Mouse (Mus musculus) right cerebral cortex, postnatal 14 days (tissue): ENCODE data around the gene Prr36.

Experiments used
- DNase-seq: peaks from one replicate; pipeline ENCODE4 v3.0.0; 2022

Gene Prr36

DNA sequence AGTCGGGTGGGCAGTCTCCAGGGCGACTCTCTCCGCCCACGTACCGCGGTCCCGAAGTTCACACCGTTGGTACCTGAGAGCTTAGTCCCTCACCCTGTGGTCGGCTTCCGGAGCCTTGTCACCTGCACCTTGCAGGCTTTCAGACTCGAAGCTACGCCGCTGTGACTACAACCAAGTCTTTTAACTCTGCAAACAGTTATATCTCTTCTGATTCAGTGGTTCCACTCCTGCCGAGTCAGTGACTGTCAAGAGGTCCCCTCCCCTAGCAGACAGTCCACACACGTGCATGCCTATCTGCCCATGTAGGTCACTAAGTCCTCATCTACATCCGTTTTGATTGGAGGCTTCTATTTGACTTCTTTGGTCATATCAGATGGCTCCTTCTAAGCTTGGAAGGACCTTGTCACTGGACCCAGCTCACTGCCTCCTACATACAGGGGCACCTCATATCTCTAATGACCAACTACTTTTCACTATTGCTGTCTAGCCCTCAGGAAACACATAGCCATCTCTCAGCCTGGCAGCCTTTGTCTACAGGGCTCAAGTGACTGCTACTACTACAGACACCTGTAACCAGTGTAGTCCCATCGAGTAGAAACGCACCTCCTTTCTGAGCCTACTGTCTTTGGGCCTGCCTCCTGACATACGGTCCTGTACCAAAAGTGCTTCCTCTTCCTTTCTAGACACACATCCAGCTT, 22.1 kb upstream of the Prr36 start:
- DNase-seq: no peak

DNA sequence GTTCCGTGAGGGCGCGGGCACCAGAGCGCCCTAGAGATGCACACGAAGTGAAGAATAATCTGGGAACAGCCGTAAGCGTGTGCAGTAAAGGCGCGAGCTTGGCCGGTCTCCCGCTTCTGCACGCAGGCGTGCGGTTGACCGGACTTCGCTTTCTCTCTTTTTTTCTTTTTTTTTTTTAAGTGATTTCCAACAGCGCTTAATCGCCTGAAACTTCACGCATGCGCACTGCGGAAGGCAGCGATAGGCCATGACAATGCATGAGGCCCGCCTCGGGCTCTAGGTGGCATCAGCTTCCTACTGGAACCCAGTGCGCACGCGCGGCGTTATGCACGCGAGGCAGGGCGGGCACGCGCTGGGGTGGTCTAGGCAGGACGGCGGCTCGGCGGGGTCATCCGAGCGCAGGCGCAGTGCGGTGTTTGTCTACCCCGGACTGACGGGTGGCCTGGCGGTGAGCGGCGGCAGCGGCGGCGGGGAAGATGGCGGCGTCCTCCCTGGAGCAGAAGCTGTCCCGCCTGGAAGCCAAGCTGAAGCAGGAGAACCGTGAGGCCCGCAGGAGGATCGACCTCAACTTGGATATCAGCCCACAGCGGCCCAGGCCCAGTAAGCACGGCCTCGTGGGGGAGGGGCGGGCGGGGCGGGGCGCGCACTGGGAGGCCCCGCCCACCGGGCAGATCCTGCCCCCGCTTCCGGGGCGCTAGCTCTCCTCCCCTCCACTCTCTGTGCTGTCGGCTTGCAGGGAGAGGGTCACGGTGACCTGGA, 21.4 kb upstream of the Prr36 start, which contains the start of the genes Map2k7 and Gm49320:
Map2k7 (plus strand) TSS at position 307 of the 759 bp plus-strand sequence.
Gm49320 (plus strand) TSS at position 432 of the 759 bp plus-strand sequence.
- peak; percentile 100 for DNase-seq

DNA sequence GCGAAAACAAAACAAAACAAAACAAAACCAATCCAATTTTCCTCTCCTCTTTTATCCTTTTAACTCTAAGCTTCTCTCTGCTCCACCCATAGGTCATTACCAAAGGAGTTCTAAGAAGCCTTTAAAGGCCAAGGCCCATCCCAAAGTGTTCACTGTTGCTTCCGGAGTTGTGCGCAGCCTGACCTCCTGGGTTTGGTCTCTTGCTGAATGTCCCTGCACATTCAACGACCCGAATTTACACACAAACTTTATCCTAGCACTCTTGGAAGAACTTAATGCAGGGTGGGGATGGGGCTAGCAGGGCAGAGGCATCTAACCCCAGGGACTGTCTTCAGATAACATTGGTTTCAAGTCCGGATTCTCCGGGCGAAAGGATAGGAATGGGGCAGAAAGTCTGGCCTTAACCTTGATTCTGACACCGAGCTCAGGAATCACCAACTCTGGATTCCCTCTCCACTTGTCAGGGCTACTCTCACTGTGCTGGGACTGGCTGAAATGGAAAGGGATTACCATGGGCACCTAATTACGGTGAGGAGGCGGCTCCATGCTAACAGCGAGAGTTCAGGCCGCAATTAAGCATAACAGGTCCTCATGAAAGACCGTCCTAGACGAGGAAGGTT, 20.7 kb upstream of the Prr36 start:
- no peak for DNase-seq

DNA sequence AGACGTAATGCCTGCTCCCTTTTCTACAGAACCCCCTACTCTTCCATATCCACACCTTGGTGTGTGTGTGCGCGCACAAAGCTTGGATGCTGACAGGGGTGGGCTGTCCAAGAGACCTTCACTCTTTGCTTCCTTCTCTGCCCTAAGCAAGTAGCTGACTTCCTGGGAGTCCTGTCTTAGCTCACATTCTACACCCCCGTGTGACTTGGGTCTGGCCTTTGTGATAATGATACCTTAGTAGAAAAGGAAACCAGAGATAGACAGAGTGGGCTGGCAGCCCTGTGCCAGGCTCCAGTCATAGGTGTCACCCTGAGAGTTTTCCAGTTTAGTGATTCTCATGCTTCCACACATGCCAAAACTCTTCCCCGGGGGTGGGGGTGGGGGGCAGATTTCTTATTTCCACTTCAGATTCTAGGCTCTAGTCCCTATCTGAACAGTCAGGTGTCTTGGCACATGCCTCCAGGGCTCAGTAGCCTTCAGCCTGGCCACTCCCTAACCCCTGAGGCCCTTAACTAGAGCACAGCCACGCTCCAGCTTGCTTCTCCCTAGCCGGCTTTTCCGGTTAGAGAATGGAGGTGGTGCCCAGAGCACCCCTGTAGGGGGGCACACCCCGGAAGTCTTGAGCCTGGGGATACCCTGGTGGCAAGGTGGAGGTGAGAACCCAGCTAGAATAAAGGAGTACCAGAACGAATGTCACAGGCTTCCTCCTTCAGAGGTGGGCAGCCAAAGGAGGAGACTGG, 13.5 kb upstream of the Prr36 start:
- no peak for DNase-seq

DNA sequence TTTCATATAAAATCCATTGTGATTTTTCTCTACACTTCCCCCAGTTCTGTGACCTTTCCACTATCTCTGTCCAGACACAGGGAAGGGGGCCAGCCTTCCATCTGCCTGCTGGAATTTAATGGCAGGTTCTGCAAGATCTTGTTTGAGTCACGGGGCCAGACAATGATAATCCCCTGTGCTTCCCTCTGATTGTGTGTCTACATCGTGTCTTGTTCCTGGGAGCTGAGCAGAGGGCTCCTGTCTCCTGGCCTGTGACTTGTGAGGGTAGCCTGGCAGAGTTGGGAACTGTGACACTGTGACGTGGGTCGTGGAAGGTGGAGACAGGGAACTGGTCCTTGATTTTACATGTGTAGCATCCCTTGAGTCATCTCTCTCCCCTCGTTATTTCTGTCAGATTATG, 12.5 kb upstream of the Prr36 start:
- no peak for DNase-seq

DNA sequence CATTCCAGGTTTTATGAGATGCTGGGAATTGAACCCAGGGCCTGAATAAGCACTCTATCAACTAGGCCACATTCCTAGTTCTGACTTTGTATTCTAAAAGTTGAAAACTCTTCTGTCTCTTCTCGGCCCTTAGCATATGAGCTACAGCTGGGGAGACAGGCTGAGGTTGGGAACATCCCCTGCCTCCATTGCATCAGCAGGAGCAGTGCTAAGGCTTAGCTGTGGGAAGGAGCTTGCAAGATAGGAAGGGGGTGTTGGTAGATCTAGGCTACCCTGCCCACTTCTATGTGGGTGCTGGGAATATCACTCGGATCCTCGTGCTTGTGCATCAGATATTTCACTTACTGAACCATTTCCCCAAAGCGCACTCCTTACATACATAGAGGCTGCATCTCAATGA, 10.7 kb upstream of the Prr36 start:
- no peak for DNase-seq

DNA sequence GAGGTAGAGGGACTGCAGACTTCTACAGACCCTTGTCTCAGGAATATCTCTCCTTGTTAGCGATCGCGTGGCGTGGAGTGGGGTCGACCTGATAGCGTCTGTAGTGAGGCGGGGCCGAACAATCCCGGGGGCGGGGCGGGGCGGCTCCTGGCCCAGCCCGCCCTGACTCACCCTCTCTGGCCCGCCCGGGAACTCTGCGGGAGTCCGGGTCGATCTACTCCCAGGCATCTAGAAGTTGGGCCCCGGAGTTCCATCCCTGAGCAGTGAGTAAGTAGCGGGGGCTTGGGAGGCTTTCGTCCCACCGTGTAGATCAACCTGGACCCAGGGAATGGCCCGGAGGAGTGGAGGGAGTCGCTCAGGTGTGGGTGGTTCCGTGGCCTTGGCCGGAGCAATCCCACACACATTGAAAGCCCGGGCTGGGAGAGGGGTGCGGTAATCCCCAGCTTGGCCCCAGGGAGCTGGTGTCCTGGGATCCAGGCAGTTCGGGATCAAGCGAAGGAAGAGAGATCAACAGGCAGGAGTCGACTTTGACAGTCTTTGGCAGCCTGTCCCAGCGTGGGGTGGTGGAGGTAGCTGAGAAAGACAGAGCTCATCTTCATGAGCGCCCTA, 9.6 kb upstream of the Prr36 start, which contains the start of gene Lrrc8e:
Lrrc8e (plus strand) TSS at position 89 of the 609 bp plus-strand sequence.
- DNase-seq: no peak

DNA sequence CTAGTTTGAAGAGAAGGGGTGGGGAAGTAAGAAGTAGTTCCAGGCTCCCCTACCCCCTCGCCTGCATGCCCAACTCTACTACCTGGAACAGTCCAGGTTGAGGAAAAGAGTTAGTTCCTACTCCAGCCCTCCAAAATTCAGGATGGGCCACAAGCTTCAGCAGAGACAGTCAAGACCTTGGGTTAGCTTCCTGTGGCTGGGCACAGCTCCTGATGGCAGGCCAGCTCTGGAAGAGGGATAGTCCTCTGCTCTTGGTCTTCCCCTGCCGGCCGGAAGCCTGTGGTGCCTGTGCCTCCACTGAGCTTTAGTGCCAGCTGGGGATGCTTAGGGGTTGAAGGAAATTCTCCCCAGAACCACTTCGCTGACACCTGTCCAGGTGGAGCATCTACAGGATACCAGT, 9.1 kb upstream of the Prr36 start:
- DNase-seq: no peak

DNA sequence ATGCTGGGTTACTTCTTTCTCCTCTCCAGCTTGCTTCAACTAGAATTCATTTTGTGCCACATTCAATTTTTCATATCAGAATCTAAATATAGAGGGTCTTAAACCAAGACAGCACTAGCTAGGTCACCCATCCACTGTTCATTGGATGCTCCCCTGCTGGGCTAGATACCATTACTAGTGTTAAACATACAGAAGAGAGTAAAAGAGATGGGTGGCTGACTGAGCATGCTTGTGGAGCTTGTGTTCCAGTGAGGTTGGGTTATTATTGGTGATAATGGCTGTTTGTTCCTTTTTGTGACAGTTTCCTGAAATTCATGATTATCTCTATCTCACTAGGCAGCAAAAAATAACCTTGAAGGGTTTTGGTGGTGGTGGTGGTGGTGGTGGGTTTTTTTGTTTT, 4.8 kb upstream of the Prr36 start:
- no peak for DNase-seq

DNA sequence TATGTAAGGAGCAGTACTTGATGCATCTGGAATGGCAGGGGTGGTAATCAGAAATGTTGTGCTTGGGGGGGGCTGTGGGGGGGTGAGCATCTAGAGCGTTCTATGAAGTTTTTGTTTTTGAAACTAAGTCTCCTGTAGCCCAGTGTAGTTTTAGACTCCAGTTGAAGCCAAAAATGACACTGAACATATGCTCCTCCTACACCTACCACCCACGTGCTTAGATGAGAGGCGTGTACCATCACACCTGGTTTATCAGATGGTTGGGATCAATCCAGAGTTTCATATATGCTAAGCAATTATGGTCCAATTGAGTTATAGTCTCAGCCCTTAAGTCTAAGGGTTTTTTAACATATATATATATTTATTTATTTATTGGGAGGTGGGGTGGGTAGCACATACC, 2.4 kb upstream of the Prr36 start:
- no peak for DNase-seq

DNA sequence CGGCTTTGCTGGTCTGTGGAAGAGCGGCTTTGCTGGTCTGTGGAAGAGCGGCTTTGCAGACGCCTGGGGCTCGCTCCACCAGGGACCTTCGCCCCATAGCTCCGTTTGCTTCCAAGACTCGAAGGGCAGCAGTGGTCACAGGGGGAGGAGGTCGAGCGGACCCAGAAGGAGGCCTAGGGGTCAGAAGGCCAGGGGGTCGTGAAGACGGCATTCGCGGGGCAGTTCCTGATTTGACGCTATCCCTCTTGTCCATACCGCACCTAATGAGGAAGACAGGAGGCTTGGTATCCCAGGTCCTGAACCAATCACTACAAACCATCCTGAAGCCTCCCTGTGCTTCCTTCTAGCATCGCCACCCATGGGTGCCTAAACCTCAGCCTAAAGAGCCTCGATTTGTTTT, 963 bp downstream of the Prr36 start:
- DNase-seq: no peak

DNA sequence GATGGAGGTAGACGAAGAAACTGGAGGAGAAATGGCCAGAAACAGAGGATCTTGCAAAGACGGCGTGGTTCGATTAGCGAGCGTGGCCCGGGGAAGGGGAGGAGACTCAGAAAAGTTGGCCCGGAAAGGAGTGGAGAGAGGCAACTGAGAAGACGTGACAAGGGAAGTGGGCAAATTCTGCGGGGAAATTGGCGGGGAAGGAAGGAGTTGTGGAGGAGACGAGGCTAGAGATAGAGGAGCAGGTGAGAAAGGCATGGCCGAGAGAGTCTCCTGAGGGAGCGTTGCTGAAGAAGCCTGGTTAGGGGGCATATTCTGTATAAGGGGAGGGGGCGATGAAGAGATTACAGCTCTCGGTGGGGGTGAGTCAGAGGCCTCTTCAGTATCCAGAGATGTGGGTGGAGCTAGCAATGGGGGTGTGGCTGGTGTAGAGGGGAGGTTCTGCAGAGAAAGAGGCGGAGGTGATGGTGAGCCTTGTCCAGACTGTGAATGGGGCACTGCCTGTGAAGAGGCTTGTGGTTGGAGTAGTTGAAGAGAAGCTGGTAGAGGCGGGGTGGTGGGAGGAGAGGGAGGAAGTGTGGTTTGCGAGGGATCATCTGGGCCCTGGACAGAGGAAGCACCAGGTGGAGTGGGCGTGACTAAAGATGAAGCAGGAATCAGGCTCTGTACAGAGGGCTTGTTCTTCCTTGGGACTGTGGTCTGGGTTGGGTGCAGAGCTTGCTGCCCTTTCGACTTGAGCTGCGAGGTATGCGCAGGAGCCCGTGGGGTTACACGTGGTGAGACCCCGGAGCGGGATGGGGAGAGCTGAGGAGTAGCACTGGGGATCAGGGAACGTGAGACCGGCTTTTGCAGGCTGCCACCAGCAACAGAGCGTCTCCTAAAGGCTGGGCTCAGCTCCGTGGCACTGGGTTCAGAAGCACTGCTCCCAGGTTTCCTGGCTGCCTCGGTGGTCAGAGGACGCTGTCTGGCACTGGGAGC, 3.0 kb downstream of the Prr36 start:
- no peak for DNase-seq

DNA sequence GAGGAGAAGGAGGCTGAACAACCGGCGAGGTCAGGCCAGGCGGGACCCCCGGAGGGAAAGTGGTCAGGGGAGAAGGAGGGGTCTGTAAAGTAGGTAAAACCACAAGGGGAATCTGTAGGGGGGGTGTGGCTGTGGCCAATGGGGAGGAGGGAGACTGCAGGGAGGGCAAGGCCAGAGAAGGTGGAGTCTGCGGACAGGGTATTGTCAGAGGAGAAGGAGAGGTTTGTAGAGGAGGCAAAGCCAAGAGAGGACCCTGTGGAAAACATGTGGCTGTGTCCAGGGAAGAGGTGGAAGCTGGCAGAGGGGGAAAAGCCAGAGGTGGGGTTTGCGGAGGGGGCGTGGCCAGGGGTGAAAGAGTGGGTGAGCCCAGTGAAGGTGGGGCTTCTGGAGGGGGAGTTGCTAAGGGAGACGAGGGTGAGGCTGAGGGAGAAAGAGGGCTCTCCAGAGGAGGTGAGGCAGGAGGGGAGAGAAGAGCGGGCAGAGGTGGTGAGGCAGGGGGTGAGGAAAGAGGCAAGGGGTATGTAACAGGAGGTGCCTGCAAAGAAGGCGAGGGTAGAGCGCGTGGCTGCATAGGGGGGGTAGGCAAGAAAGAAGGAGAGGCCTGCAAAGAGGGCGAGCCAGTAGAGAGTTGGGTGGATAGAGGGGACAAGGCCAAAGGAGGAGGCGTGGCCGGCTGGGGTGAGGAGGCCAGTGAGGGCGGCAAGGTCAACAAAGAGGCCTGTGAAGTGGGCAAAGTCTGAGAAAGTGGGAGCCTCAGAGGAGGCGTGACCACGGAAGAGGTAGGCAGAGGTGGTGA, 3.9 kb downstream of the Prr36 start:
- DNase-seq: no peak

DNA sequence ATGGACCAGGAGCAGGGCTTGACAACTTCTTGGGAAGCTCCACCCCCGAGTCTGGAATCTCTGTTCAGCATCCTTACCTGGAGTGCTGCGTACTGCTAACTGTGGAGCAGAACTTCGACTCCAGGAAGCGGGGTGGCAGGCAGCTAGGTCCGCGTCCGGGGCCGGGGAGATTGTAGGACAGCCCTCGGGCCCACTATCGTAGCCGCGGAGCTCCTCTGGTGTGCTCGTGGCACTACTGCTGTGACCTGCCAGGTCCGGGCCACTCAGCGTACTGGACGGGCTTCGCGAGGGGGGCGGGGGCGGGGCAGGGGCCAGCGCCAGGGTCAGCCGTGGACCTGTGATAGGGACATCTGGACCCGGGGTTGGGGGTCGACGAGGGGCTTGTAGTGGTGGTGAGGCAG, 4.5 kb downstream of the Prr36 start:
- DNase-seq: no peak

DNA sequence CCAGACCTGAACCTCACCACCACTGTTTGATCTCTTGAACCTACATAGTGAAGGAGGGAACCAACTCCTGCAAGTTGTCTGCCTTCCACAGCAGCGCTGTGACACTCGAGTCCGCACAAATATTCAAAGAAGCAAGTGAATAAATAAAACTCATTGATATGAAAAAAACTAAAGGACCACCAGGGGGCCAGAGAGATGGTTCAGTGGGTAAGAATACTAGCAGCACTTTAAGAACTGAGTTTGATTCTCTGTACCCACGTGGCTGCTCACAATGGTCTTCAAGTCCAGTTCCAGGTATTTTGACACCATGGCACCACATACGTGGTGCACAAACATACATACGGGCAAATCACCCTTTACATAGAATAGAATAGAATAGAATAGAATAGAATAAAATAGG, 6.2 kb downstream of the Prr36 start:
- no peak for DNase-seq

DNA sequence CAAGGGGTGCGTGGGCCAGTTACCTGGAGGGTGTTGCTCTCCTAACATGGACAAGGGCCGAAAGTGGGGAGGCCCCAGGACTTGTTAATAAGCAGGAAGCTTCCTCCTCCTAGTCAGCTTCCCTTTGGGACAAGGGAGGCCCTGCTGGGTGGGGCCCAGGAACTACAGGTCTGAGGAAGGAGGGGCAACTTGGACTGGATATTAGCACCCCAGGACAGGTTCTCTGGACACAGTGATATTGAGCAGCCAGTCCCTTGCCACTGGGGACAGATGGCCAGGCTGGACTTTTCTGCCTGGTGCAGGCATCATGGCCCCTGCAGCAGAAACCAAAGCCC, 10.3 kb downstream of the Prr36 start:
- no peak for DNase-seq

DNA sequence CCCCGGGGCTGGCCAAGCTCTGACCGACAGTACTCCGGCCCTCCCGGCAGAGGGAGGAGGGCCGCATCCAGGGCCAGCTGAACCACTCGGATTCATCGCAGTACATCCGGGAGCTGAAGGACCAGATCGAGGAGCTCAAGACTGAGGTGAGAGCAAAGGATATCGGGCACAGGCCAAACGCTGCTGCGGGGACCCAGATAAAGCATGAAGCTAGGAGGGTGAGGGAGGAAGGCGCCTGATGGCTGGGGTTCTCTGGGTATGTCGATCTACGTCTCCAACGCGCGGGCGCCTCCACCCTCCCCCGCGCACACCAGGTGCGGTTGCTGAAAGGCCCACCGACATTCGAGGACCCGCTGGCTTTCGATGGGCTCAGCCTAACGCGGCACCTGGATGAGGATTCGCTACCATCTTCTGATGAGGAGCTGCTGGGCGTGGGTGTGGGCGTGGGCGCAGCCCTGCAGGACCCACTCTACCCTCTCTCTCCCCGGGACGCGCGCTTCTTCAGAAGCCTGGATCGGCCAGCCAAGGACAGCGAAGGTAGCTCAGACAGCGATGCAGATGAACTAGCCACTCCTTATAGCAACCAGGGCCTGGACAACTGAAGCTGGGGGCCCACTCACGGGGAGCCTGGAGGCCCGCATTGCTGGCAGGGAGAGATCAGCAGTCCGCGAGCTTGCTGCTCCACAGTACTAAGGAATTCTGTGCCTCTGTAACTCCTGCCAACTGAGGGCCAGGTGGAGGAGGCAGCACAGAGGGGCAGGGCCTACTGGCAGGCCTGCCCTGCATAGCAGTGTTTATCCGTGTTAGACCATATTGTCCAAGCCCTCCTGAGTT, 10.9 kb downstream of the Prr36 start:
- peak; percentile 44 for DNase-seq

DNA sequence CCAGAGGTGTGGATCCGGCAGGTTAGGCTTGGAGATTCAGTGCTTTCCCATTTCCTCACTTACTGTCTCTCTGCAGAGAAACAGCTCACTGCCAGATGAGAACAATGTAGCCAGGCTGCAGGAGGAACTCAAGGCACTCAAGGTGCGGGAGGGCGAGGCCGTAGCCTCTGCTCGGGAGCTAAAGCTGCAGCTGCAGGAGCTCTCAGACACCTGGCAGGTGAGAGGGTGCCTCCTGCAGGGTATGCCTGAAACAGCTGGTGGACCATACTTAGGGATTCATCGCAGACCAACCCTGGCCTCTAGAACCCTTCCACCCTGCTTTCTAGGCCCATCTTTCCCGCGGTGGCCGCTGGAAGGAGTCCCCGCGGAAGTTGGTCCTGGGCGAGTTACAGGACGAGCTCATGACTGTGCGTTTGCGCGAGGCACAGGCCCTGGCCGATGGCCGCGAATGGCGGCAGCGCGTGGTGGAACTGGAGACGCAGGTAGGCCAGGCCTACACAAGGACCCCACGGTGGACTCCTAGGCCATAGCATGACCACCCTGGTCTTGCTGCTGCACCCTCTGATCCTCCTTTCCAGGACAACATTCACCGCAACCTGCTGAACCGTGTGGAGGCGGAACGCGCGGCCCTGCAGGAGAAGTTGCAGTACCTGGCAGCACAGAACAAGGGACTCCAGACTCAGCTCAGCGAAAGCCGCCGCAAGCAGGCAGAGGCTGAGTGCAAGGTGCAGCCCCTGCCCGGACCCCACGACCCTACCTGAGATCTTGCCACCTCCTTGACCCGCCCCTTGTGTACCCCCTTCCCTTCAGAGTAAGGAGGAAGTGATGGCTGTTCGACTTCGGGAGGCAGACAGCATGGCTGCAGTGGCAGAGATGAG, 11.8 kb downstream of the Prr36 start:
- no peak for DNase-seq

DNA sequence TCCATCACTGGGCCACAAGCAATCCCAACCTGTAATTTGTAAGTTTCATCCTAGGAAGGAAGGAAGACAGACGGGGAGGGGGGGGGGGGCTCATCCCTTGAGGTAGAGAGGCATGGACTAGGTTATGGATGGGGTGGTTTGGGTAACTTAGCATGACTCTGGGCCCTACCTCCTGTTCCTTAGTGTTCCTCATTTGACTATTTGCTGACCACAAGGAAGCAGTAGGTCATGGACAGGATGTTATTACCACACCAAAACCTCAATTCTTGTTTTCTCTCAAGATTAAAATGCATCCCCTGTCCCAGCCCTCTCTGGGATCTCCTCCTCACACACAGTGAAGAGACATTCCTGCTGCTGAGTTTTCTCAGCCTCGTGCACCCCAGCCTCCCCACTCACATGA, 15.9 kb downstream of the Prr36 start:
- no peak for DNase-seq
